Mouse (Mus musculus) embryonic stem cell, embryonic (primary cell): ENCODE data around the gene Hps1.

Experiments used
- CTCF ChIA-PET, 4 experiments: fragments of 300-600 bp in 2 of 4; fragments of 350-600 bp in 2 of 4; sonication (Branson Sonifier 250); formaldehyde crosslinking; loops; one replicate each; lab custom pipeline; 2022; ENCODE audit warnings: inconsistent platforms in 2 of 4; lab: Charles Lee
- POLR2A ChIA-PET, 4 experiments: fragments of 300-600 bp in 2 of 4; fragments of 350-600 bp in 2 of 4; sonication (Branson Sonifier 250); formaldehyde crosslinking; loops; one replicate each; lab custom pipeline; 2022; ENCODE audit warnings: antibody characterized with exemption in 4 of 4, inconsistent platforms in 1 of 4; lab: Charles Lee

Hps1 gene

DNA sequence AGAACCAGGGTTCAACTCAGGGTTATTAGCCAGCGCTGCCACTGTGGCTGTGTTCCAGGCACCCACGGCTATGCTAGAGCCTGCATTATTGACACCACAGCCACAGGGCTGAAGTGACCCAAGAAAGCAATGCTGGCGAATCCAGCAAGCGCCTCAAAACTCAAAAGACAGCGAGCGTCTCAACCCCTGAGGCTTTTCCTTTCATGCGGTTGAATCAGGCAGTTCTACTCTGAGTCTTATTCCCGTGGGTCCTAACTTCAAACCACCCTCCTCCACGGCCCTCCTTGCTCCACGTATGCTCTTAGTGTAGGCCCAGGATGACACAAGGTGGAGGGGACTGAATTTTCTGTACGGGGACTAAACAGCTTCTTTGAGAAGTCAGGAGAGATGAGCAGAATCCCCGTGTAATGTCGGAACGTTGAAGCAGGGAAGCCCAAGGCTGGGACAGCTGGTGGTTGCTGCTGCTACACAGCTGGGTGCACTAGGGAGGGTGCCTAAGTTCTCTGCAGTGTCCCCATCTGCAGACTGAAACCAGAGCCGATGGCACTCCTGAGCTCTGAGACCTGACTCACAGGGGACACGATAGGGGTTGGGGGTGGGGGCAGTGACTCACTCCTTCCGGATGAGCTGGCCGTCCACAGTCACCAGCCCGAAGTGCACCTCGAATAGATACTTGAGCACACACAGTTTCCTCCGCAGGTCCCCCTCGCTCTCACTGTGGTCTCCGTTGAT lies 9.5 kb downstream of the Hps1 start:
- CTCF ChIA-PET: interaction anchor here in 2 of 4 experiments (0.6 to 1.4 kb wide), 5 partner anchors 327 to 618 kb away, joined by 3 to 5 read pairs (median 4); no protein-coding TSS in a partner anchor

GRCm38 (mm10) chr19:42769648-42770047 lies 10.1 kb downstream of the Hps1 start:
- CTCF ChIA-PET: interaction anchor here in 3 of 4 experiments (0.6 to 1.1 kb wide), 3 partner anchors 9 to 453 kb away, joined by 3 to 4 read pairs (median 3); no protein-coding TSS in a partner anchor
- POLR2A ChIA-PET: interaction anchor here in 1 of 4 experiments (1.8 kb wide), 1 partner anchor 91 kb away, joined by 4 read pairs; no protein-coding TSS in a partner anchor

More for the DNA sequence above, 9.5 kb downstream of the Hps1 start:
- POLR2A ChIA-PET: interaction anchor here in 3 of 4 experiments (0.6 to 1.8 kb wide), 3 partner anchors 9 to 113 kb away, joined by 3 to 4 read pairs (median 3); partner anchors contain the start of gene Hps1 (in 1 of the 3)

DNA sequence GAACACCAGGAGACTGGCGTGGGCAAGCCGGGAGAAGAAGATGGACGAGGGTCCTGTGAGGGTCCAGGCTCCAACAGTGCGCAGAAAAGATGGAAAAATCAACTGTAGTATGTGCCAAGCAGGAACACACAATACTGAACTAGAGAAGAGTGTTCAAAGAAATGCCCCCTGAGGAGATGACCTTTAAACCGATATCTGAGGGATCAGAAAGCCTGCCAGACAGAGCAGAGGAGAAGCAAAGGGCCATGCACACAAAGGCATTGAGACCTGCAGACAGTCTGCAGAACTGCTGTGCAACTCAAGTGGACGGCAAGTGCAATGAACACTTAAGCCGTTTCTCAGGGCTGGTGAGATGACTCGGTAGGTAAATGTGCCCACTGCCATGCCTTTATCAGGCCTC lies 12.4 kb downstream of the Hps1 start:
- CTCF ChIA-PET: interaction anchor here in 2 of 4 experiments (1.0 to 1.1 kb wide), 2 partner anchors 8 to 113 kb away, joined by 3 to 4 read pairs; no protein-coding TSS in a partner anchor
- POLR2A ChIA-PET: no interaction called here

DNA sequence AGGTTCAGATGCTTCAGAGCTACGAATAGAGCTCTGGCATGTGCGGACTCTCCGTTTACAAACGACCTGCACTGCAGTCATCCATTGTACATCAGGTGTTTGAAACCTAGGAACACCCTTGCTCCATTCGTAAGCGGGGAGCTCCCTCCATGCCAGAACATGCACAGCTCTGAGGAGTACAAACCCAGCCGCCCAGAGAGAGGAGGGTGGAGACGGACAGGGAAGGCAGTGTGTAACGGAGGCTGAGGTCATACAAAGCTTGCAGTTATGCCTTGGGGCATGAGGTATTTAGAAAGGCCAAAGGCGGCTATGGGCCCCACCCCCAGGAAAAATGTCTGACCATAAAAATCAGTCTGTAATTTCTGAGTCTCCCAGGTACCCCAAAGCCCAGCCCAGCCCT lies 15.4 kb downstream of the Hps1 start:
- POLR2A ChIA-PET: interaction anchor here in 3 of 4 experiments (0.5 to 2.9 kb wide), 13 partner anchors 9 to 1931 kb away, joined by 3 to 16 read pairs (median 4); partner anchors contain the start of genes Pyroxd2 (in 3 of the 3), Hps1 (in 1 of the 3) and Pi4k2a (in 1 of the 3)
- CTCF ChIA-PET: interaction anchor here in 1 of 4 experiments (1.0 to 1.7 kb wide), 4 partner anchors 12 to 321 kb away, joined by 3 to 6 read pairs (median 3); partner anchors contain the start of gene Hps1

DNA sequence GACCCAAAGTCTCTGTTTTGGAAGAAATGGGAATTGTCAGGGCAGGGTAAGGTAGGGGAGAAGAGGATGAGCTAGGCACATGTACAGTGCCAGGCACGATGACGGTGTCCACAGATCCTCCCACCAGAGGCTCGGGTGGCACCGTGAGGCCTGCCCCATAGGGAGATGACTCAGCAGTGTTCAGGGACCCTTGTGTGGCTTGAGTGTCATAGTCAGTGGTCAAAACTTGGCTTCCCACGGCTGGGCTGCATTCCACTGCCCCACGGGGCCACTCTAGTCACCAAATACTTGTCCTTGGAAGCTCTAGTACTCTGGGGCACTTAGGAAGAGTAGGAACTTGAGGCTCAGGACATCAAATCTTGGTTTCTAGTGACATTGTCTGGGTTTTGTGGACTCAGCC lies 23.1 kb downstream of the Hps1 start:
- POLR2A ChIA-PET: interaction anchor here in 1 of 4 experiments (1.4 to 2.8 kb wide), 2 partner anchors 12 to 144 kb away, joined by 4 to 5 read pairs; partner anchors contain the start of gene Loxl4
- CTCF ChIA-PET: interaction anchor here in 2 of 4 experiments (0.6 kb wide), 2 partner anchors 362 to 713 kb away, joined by 3 to 4 read pairs; no protein-coding TSS in a partner anchor

- CTCF ChIA-PET: interaction anchor here in 1 of 4 experiments (0.5 kb wide), 1 partner anchor 735 kb away, joined by 3 read pairs; no protein-coding TSS in a partner anchor
- POLR2A ChIA-PET: interaction anchor here in 2 of 4 experiments (0.8 to 2.8 kb wide), 6 partner anchors 9 to 324 kb away, joined by 3 to 5 read pairs (median 4); partner anchors contain the start of gene Loxl4 (in 1 of the 2)
These were observed 24.5 kb downstream of the Hps1 start for GRCm38 (mm10) chr19:42755148-42755870.

DNA sequence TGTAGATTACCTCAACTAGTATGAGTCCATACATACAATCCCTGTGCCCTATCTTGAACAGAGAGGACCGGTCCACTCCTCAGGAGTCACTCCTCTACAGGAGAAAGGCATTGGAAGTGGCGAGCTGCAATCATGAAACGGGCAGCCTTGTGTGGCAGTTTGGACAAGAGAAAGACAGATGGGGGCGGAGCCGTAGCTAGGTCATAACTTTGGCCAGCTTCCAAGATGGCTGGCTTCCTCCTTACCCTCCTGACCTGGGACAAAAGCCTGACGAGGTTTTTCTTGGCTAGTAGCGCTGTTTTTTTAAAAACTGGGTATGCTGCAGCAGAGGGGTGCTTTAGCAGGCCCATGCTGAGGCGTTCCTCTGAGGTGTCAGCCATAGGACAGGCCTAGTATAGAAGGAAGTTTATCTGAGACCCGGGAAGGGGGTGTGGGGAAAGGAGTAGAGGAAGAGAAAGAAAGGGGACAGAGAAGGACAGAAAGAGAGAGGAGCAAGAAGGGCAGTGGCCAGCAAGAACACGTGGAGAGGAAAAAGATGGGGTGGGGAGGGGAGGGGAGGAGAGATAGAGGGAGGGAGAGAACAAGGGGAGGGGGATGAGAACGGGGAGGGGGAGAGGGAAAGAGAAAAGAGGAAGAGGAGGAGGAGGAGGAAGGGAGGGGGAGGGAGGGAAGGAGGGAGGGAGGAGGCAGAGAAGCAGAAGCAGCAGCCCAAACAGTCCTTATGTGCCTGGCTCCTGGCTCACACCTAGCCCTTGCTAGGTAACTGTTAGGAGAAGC lies 26.4 kb downstream of the Hps1 start:
- ChIA-PET POLR2A (interaction anchor here (0.6 to 1.9 kb wide), 21 partner anchors 9 to 682 kb away, joined by 3 to 16 read pairs (median 4); partner anchors contain the start of genes Crtac1 (in 1 of the 4) and Loxl4 (in 1 of the 4)), CTCF (interaction anchor here (0.5 to 1.7 kb wide), 8 partner anchors 9 to 609 kb away, joined by 3 to 11 read pairs (median 4); partner anchors contain the start of gene Hps1 (in 1 of the 4))

- ChIA-PET CTCF (interaction anchor here (0.5 to 1.7 kb wide), 9 partner anchors 8 to 608 kb away, joined by 3 to 11 read pairs (median 4); partner anchors contain the start of gene Hps1 (in 1 of the 4)), POLR2A (interaction anchor here (0.6 to 1.9 kb wide), 29 partner anchors 8 to 681 kb away, joined by 3 to 16 read pairs (median 3); partner anchors contain the start of genes Crtac1 (in 1 of the 4), Hps1 (in 1 of the 4) and Loxl4 (in 1 of the 4))
These were observed 27.3 kb downstream of the Hps1 start, which contains the start of gene Pyroxd2 for GRCm38 (mm10) chr19:42752363-42752931. Gene Pyroxd2 (minus strand): TSS chr19:42752775.

GRCm38 (mm10) chr19:42750196-42750595 lies 29.6 kb downstream of the Hps1 start:
- ChIA-PET POLR2A (no interaction called here), CTCF (no interaction called here)

DNA sequence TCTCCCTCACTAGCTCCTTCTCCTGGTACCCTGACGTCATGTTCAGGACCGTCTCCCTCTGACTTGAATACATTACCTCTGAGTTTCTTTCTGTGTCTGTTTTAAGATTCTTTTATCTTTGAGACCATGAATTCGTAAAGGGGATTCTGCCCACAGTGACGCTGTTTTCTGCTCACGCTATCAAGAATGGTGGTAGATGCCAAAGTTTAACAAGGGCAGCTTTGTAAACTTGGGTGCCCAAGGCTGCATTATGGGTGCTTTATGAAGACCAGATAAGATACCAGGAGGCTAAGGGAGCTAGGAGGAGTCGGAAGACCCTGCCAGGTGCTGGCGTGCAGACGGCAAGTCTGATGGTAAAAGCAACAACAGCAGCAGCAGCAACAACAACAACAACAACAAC lies 33.1 kb downstream of the Hps1 start:
- CTCF ChIA-PET: interaction anchor here in 1 of 4 experiments (0.7 kb wide), 1 partner anchor 29 kb away, joined by 3 read pairs; no protein-coding TSS in a partner anchor
- POLR2A ChIA-PET: interaction anchor here in 1 of 4 experiments (1.7 kb wide), 1 partner anchor 10 kb away, joined by 6 read pairs; no protein-coding TSS in a partner anchor

GRCm38 (mm10) chr19:42745869-42746224 lies 33.9 kb downstream of the Hps1 start:
- POLR2A ChIA-PET: interaction anchor here in 1 of 4 experiments (0.7 kb wide), 1 partner anchor 83 kb away, joined by 3 read pairs; no protein-coding TSS in a partner anchor
- CTCF ChIA-PET: interaction anchor here in 1 of 4 experiments (2.3 kb wide), 1 partner anchor 92 kb away, joined by 18 read pairs; no protein-coding TSS in a partner anchor

DNA sequence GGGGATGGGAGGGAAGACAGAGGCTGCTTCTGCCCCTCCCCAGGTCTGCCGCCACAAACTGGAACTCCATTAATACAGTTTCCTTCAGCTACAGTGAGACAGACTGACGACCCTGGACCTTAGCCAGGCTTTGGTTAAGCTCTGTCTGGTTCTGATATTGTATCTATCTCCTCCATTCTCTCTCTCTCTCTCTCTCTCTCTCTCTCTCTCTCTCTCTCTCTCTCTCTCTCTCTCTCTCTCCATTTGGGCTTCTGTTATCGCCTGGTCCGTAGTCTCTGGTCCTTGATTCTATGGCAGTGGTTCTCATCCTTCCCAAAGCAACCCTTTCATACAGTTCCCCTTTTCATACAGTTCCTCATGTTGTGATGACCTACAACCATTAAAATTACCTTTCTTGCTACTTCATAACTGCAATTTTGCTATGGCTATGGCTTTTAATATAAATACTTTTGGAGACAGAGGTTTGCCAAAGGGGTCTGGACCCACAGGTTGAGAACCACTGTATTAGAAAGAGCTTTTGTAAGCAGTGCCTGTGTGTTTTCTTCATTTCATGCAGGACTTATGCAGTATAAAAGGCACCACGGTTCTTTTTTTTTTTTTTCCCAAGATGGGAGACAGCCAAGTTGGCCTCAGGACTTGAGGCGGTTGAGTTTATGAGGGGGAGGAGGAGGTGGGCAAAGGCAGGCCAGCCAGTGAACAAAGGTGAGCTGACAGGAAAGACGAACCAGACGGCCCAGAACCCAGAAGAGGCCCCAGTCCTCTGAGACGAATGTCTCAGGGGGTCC lies 34.5 kb downstream of the Hps1 start:
- POLR2A ChIA-PET: interaction anchor here in 2 of 4 experiments (0.7 to 1.4 kb wide), 4 partner anchors 8 to 82 kb away, joined by 3 to 7 read pairs (median 4); partner anchors contain the start of gene Pyroxd2 (in 1 of the 2)
- CTCF ChIA-PET: interaction anchor here (0.6 to 2.3 kb wide), 11 partner anchors 32 to 563 kb away, joined by 3 to 18 read pairs (median 5); no protein-coding TSS in a partner anchor

DNA sequence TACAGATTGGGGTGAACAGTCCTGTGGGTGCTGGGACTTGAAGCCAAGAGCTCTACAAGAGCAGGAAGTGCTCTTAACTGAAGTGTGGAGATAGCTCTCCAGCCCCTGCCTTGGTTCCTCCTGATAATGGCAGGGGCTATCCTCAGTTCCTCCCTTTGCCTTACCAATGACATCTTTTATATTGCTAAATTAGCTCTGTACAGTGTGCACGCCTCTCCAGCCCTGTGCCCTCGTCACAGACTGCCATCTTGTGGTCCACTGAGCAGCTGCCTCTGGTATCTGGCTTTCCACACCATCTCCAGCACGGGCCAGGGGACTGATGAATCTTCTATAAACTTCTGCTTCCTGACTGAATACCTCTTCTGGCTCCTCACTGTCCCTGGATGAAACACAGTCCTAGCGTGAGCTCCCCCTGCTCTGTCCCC lies 35.6 kb downstream of the Hps1 start:
- ChIA-PET POLR2A (interaction anchor here in 2 of 4 experiments (0.7 to 1.4 kb wide), 7 partner anchors 9 to 84 kb away, joined by 3 to 7 read pairs (median 4); partner anchors contain the start of gene Pyroxd2 (in 1 of the 2)), CTCF (interaction anchor here (0.5 to 2.3 kb wide), 39 partner anchors 8 to 562 kb away, joined by 3 to 18 read pairs (median 3); partner anchors contain the start of genes Hps1 (in 1 of the 4) and Pyroxd2 (in 1 of the 4))

DNA sequence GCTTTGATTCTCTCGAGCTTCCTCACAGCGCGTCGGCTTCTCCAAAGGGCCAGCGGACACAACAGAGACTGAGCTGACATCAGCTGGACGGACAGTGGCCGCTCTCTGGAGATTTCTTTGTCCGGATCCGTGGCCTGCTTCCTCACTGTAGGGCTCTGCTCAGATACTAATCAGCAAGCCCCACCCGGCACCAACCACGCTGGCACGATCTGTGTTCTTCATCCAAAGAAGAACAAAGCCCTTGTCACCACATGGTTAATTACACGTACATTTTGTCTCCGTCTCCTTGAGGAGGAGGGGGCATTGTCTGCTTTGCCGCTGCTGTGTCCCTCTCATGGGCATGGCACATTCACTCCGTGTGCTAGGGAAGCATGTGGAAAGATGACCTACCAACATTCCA lies 36.5 kb downstream of the Hps1 start:
- ChIA-PET CTCF (interaction anchor here in 3 of 4 experiments (0.7 to 1.7 kb wide), 5 partner anchors 7 to 428 kb away, joined by 3 to 12 read pairs (median 5); partner anchors contain the start of gene Pyroxd2 (in 1 of the 3)), POLR2A (interaction anchor here in 2 of 4 experiments (0.9 to 1.3 kb wide), 2 partner anchors 22 to 455 kb away, joined by 3 read pairs; no protein-coding TSS in a partner anchor)

- CTCF ChIA-PET: interaction anchor here in 1 of 4 experiments (1.1 kb wide), 1 partner anchor 35 kb away, joined by 3 read pairs; no protein-coding TSS in a partner anchor
- POLR2A ChIA-PET: interaction anchor here in 1 of 4 experiments (1.4 kb wide), 1 partner anchor 11 kb away, joined by 3 read pairs; no protein-coding TSS in a partner anchor
These were observed 37.9 kb downstream of the Hps1 start for GRCm38 (mm10) chr19:42741884-42742283.
